Mouse (Mus musculus): ENCODE data around the gene Trappc3l.

DNA sequence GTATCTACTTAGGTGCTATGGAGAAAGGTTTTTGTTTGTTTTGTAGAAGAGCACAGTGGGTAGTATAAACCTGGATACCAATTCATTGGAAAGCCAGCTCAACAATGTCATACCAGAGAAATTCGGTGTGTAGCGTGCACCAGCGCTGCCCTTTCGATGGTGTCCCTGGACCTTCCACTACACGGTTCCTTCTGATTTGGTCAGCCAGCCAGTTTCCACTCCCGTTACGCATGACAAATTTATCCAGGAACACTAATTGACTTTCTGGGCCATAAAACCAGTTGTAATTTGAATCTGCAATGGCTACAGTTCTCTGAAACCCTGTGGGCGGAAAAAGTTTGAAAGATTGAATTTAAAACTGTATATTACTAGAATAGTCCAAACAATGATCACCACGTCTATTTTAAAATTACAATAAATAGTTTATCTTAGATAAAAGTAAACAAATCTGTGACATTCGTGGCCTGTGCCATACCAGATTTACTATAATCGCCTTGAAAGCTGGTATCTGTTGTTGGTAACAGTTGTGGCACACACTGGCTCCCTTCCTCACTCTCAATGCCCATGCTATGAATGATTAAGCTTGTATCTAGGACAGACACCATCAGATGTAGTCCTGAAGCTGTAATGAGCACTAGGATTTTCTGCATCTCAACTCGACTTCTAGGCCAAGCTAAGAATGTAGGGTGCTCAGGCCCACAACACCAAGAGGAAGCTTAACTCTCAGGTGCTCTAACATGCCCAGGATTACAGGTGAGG is 118.6 kb downstream of the Trappc3l start:
- TF ChIP-seq POLR2A (IDR thresholded peaks at IDR 0.05; ENCODE audit: extremely low read depth, insufficient read depth, low read length) = no peak
- no peak for TF ChIP-seq CTCF (IDR thresholded peaks at IDR 0.05; ENCODE audit: extremely low read depth, insufficient read depth, low read length)
